Mouse (Mus musculus) midbrain, postnatal 0 days (tissue): ENCODE measurements at regions not wholly inside any gene's neighbourhood (a gene's known extent, or its start where the extent isn't known, plus 50 kb on each side); places are given as distances from the start of the nearest gene placed in this dataset.

Experiments
- ATAC-seq: fragments of 200-750 bp; cut with Nextera tagmentation; 2 replicates; pipeline ENCODE4 v1.8.0; 2017; ENCODE audit warnings: moderate number of reproducible peaks, mild to moderate bottlenecking, moderate TSS enrichment, moderate library complexity; ENCODE audit not compliant: low FRiP score
- DNase-seq: peaks from one replicate; pipeline ENCODE4 v3.0.0-alpha.2; 2015; ENCODE audit warnings: low spot score
- H3K27ac ChIP-seq: fragments of 300-500 bp; sonication (generic); 2 replicates; pipeline ENCODE4 v1.5.1; 2014; ENCODE audit warnings: low read depth, mild to moderate bottlenecking, low read length, mixed read lengths
- H3K27me3 ChIP-seq: fragments of 300-500 bp; sonication (generic); 2 replicates; pipeline ENCODE4 v1.6.1; 2014; ENCODE audit warnings: low read length, control low read depth, mixed read lengths; ENCODE audit not compliant: insufficient read depth
- H3K36me3 ChIP-seq: fragments of 300-500 bp; sonication (generic); 2 replicates; pipeline ENCODE4 v1.6.1; 2014; ENCODE audit warnings: low read length, control low read depth, mixed read lengths; ENCODE audit not compliant: insufficient read depth
- H3K4me1 ChIP-seq: fragments of 300-500 bp; sonication (generic); 2 replicates; pipeline ENCODE4 v1.6.1; 2014; ENCODE audit warnings: mild to moderate bottlenecking, control low read depth, antibody characterized with exemption, low read length, mixed read lengths; ENCODE audit not compliant: insufficient read depth
- H3K4me2 ChIP-seq: fragments of 300-500 bp; sonication (generic); 2 replicates; pipeline ENCODE4 v1.6.1; 2014; ENCODE audit warnings: low read depth, mild to moderate bottlenecking, low read length, mixed read lengths; ENCODE audit not compliant: poor library complexity, severe bottlenecking
- H3K4me3 ChIP-seq: fragments of 300-500 bp; sonication (generic); 2 replicates; pipeline ENCODE4 v1.5.1; 2014; ENCODE audit warnings: low read depth, mild to moderate bottlenecking, low read length, moderate library complexity
- H3K9ac ChIP-seq: fragments of 300-500 bp; sonication (generic); replicated peaks from 2 replicates; pipeline ENCODE4 v1.6.1; 2014; ENCODE audit warnings: mild to moderate bottlenecking, low read length, moderate library complexity, mixed read lengths; ENCODE audit not compliant: poor library complexity, severe bottlenecking
- H3K9me3 ChIP-seq: fragments of 300-500 bp; sonication (generic); 2 replicates; pipeline ENCODE4 v1.6.1; 2016; ENCODE audit warnings: low read length, control low read depth
- CTCF ChIP-seq: IDR thresholded peaks from 2 replicates; pipeline ENCODE4 v1.5.1; 2016; ENCODE audit warnings: antibody characterized with exemption, mild to moderate bottlenecking
- WGBS: fragments of 180-500 bp; shearing (Covaris S2); extraction: QIAGEN DNeasy Blood & Tissue Kit; methylation state at CpG from one replicate; pipeline ENCODE4 v1.1.7; 2014; 5-methylcytosine and 5-hydroxymethylcytosine counted together

- H3K4me2 ChIP-seq, result no peak overlapping the region
- ATAC-seq, result peak; percentile 78
- 19% methylated on average over 9 of the region's 9 CpGs for WGBS
Observed at GRCm38 (mm10) chr14:76657784-76658610, 101.3 kb upstream of the Serp2 start.

GRCm38 (mm10) chr14:76657375-76657774, 100.7 kb upstream of the Serp2 start:
- Histone ChIP-seq H3K4me2 (no peak overlapping the region), H3K36me3 (no peaks in the 10 kb centered on the region), H3K4me3 (no peak overlapping the region), H3K9ac (no peak overlapping the region), H3K4me1 (peaks cover 7% of the 10 kb centered on the region; the same call in 1 of the 2 replicates), H3K9me3 (no peaks in the 10 kb centered on the region), H3K27ac (peak overlapping the region; percentile 19; the same call in 1 of the 2 replicates), H3K27me3 (no peaks in the 10 kb centered on the region)
- TF ChIP-seq CTCF, result no peak
- DNase-seq (peak; percentile 70), ATAC-seq (peak; percentile 45; the same call in 1 of the 2 replicates)
- WGBS, result 14% methylated on average over 7 of the region's 7 CpGs

More at GRCm38 (mm10) chr14:76657784-76658610, 101.3 kb upstream of the Serp2 start:
- peaks cover 7% of the 10 kb centered on the region; the same call in 1 of the 2 replicates for H3K4me1 ChIP-seq
- peak; percentile 83 for DNase-seq
- H3K36me3 ChIP-seq, result no peaks in the 10 kb centered on the region
- peak; percentile 23; the same call in 1 of the 2 replicates for TF ChIP-seq CTCF
- no peaks in the 10 kb centered on the region for H3K9me3 ChIP-seq
- no peak overlapping the region for H3K4me3 ChIP-seq
- H3K27me3 ChIP-seq, result no peaks in the 10 kb centered on the region
- no peak overlapping the region for H3K9ac ChIP-seq
- H3K27ac ChIP-seq, result 0 out of 2 replicates have a peak overlapping the region, but pooled peaks have one; percentile 2

GRCm38 (mm10) chr14:76652356-76653126, 95.9 kb upstream of the Serp2 start:
- no peak overlapping the region for H3K4me2 ChIP-seq
- H3K4me3 ChIP-seq, result no peak overlapping the region
- WGBS, result 36% methylated on average over 9 of the region's 9 CpGs
- H3K9ac ChIP-seq, result no peak overlapping the region
- peak overlapping the region; percentile 40; the same call in 1 of the 2 replicates for H3K27ac ChIP-seq
- no peak for TF ChIP-seq CTCF
- DNase-seq (peak; percentile 74), ATAC-seq (peak; percentile 80)
- H3K36me3 ChIP-seq, result no peaks in the 10 kb centered on the region
- H3K27me3 ChIP-seq, result no peaks in the 10 kb centered on the region
- no peaks in the 10 kb centered on the region for H3K9me3 ChIP-seq
- peaks cover 6% of the 10 kb centered on the region; the same call in 1 of the 2 replicates for H3K4me1 ChIP-seq

GRCm38 (mm10) chr14:76651096-76651495, 94.4 kb upstream of the Serp2 start:
- Histone ChIP-seq H3K27me3 (no peaks in the 10 kb centered on the region), H3K4me3 (no peak overlapping the region), H3K27ac (no peak overlapping the region), H3K36me3 (no peaks in the 10 kb centered on the region), H3K9me3 (no peaks in the 10 kb centered on the region), H3K9ac (no peak overlapping the region), H3K4me1 (0 out of 2 replicates have a peak, but pooled peaks cover 4% of the 10 kb centered on the region), H3K4me2 (no peak overlapping the region)
- no peak for TF ChIP-seq CTCF
- ATAC-seq, result no peak
- 97% methylated on average over 8 of the region's 8 CpGs for WGBS
- DNase-seq, result no peak

- no peak for ATAC-seq
- H3K4me2 ChIP-seq, result no peak overlapping the region
- 0 out of 2 replicates have a peak, but pooled peaks cover 4% of the 10 kb centered on the region for H3K4me1 ChIP-seq
- no peaks in the 10 kb centered on the region for H3K9me3 ChIP-seq
- H3K36me3 ChIP-seq, result no peaks in the 10 kb centered on the region
- H3K27me3 ChIP-seq, result no peaks in the 10 kb centered on the region
- H3K9ac ChIP-seq, result no peak overlapping the region
- no peak overlapping the region for H3K27ac ChIP-seq
- DNase-seq, result no peak
- 85% methylated on average over 3 of the region's 3 CpGs for WGBS
- no peak overlapping the region for H3K4me3 ChIP-seq
- TF ChIP-seq CTCF, result no peak
Observed at GRCm38 (mm10) chr14:76649927-76650326, 93.2 kb upstream of the Serp2 start.
